Mouse (Mus musculus) liver, embryonic 14.5 days (tissue): ENCODE measurements around the gene Ambra1.

Experiments used
- CTCF ChIP-seq: IDR thresholded peaks from 2 replicates; pipeline ENCODE4 v1.5.1; 2016; ENCODE audit warnings: antibody characterized with exemption, low read depth, control low read depth
- EP300 ChIP-seq: IDR thresholded peaks from 2 replicates; pipeline ENCODE4 v1.6.1; 2016; ENCODE audit warnings: antibody characterized with exemption, low read depth

DNA sequence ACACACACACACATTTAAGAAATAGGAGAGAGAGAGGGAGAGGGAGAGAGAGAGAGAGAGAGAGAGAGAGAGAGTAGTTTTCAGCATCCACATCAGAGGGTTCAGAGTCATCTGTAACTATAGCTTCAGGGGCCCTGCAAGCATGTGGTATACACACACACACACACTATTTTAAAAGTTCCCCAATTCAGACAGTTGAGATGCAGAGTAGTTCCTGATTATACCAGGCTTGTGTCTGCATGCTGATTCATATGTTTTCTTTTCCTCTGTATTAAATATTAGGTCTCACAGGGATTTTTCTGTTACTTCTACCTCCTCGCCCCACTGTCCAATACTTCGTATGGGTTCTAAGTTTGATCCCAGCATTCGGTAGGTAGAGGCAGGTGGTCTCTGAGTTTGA is 2.9 kb upstream of the Ambra1 start:
- TF ChIP-seq CTCF (no peak), EP300 (no peak)
